Mouse (Mus musculus) brain, embryonic 14.5 days (tissue): ENCODE results near the gene Gpc6.

Experiments used
- CTCF ChIP-seq: fragments of 200-500 bp; IDR thresholded peaks from 2 replicates; pipeline ENCODE4 v1.5.1; 2012; ENCODE audit warnings: inconsistent platforms, mild to moderate bottlenecking, moderate library complexity, borderline replicate concordance; ENCODE audit not compliant: insufficient read depth, insufficient read length; ENCODE audit errors: extremely low read depth
- POLR2A ChIP-seq: fragments of 200-500 bp; IDR thresholded peaks from 2 replicates; pipeline ENCODE4 v1.6.1; 2012; ENCODE audit warnings: mild to moderate bottlenecking, inconsistent platforms, borderline replicate concordance; ENCODE audit not compliant: poor library complexity, insufficient read depth, insufficient read length, severe bottlenecking; ENCODE audit errors: extremely low read depth

DNA sequence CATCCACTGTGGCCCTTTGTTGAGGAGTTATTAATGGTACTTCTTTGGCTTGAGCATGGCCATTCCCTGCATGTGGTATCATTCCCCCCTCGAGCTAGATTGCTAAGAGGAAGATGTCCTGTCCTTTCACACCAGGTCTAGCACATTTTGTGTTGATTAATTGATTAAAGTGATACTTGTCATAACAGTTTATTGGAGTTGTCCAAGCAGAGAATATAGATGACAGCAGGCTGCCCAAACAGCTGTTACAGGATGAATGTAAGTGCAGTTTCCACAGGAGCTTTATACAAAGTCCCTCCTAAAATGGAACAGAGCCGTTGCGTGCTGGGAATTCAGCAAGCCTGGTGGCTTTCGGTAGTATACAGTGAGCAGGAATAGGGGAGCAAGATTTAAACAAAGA lies 574.2 kb downstream of the Gpc6 start:
- no peak for TF ChIP-seq CTCF
- no peak for TF ChIP-seq POLR2A
